Mouse (Mus musculus): Measurements from ENCODE around the gene Tmem199. TPM values are rescaled to one million over a fixed set of nuclear protein-coding genes. Genes with fewer than 3 reads are reported as not detected.

Gene Tmem199
- total RNA-seq, 2 experiments from 2014 or later, result 5.3 to 13.8 TPM

GRCm38 (mm10) chr11:78495904-78496303 lies 16.1 kb downstream of the Tmem199 start:
- no peak for ATAC-seq (replicated peaks; ENCODE audit: low FRiP score, poor library complexity, severe bottlenecking)

GRCm38 (mm10) chr11:78490781-78491241 lies 21.2 kb downstream of the Tmem199 start:
- ATAC-seq (replicated peaks; ENCODE audit: low FRiP score, poor library complexity, severe bottlenecking), result no peak

GRCm38 (mm10) chr11:78488168-78488567 lies 23.8 kb downstream of the Tmem199 start:
- ATAC-seq (replicated peaks; ENCODE audit: low FRiP score, poor library complexity, severe bottlenecking), result 0 out of 2 replicates have a peak, but pooled peaks have one; percentile 53

DNA sequence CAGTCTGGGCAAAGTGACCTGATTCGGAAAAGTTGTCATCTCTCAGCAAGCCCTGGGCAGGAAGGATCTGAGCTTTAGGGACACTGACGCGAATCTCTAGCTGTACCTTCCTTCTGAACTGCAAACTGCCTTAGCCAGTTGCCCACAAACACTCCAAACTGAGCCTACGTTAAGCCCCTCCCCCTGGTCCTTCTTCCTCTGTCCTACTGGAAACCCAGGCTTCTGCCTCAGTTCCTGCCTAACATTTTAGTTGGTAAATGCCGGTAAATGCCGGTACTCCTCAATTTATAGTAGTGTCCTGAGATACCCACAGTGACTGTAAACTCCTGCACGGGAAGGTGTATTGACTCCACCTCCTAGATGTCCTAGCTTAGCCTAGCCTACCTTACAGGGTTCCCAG lies 28.3 kb downstream of the Tmem199 start:
- no peak for ATAC-seq (replicated peaks; ENCODE audit: low FRiP score, poor library complexity, severe bottlenecking)

- no peak for ATAC-seq (replicated peaks; ENCODE audit: low FRiP score, poor library complexity, severe bottlenecking)
These were observed 36.7 kb downstream of the Tmem199 start for GRCm38 (mm10) chr11:78475289-78475688.

GRCm38 (mm10) chr11:78471326-78472103 lies 40.5 kb downstream of the Tmem199 start:
- no peak for ATAC-seq (replicated peaks; ENCODE audit: low FRiP score, poor library complexity, severe bottlenecking)

DNA sequence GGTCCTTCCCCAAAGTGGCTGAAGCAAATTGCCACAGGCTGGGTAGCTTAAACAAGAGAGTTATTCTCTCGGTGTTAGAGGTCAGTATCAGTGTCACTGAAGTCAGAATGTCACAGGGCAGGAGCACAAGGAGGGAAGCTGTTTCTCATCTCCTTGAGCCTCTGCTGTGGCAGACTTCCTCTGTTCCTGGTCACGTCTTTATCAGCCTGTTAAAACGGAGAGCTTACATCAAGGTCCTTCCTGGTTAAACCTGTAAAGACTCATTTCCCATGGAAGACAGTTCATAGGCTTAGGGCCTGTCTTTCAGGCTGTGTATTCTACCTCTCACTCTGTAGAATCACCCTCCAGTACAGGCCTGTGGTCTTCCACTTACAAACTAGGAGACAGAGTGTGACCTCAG lies 44.0 kb downstream of the Tmem199 start:
- ATAC-seq (replicated peaks; ENCODE audit: low FRiP score, poor library complexity, severe bottlenecking), result no peak

- ATAC-seq (replicated peaks; ENCODE audit: low FRiP score, poor library complexity, severe bottlenecking), result no peak
These were observed 44.5 kb downstream of the Tmem199 start for GRCm38 (mm10) chr11:78467515-78467914.

GRCm38 (mm10) chr11:78466242-78466912 lies 45.6 kb downstream of the Tmem199 start:
- ATAC-seq (replicated peaks; ENCODE audit: low FRiP score, poor library complexity, severe bottlenecking), result no peak

DNA sequence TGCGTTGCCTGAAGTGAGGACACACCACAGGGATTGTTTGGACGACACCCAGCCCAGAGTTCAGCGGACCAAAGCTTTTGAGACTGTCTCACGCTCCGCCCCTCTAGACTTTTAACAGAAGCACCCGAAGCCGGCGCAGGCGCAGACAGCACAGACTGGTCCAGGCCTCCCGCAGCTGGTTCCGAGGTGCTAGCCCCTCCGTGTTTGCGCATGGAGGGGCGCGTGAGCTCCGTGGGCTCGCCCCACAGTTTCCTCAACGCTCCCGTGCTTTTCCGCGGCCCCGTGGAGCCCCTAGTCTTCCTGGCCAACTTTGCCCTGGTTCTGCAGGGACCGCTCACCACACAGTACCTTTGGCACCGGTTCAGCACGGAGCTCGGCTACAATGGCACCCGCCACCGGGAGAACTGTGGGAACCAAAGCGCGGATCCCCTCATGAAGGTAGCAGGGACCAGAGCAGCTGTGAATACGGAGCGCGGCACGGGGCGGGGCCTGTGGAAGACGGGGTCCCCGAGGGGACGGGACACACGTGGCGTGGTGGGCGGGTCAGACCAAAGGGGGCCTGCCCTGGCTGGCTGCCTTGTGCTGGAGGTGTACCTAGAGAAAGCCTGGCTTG lies 46.3 kb downstream of the Tmem199 start, which contains the start of gene Slc46a1:
Gene Slc46a1 (plus strand): TSS at position 130 of the 613 bp plus-strand sequence.
- ATAC-seq (replicated peaks; ENCODE audit: low FRiP score, poor library complexity, severe bottlenecking), result peak; percentile 48; the same call in 1 of the 2 replicates

DNA sequence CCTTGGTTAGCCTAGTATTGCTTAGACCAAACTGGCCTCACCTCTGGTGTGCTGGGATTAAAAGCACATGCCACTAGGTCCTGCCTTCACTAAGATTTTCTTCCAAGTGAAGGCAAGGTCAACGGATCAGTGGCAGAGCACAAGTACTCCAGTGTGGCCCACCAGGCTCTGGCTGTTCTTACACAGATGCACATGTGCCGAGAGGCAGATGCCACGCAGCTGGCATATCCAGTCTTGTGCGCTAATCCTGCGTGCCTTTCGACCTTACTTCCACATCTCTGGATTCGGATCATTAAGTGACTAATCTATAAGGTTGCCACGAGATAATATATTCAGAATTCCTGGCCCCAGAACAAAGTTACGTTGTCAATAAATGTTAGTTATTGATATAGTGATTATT lies 46.9 kb downstream of the Tmem199 start:
- ATAC-seq (replicated peaks; ENCODE audit: low FRiP score, poor library complexity, severe bottlenecking), result no peak

DNA sequence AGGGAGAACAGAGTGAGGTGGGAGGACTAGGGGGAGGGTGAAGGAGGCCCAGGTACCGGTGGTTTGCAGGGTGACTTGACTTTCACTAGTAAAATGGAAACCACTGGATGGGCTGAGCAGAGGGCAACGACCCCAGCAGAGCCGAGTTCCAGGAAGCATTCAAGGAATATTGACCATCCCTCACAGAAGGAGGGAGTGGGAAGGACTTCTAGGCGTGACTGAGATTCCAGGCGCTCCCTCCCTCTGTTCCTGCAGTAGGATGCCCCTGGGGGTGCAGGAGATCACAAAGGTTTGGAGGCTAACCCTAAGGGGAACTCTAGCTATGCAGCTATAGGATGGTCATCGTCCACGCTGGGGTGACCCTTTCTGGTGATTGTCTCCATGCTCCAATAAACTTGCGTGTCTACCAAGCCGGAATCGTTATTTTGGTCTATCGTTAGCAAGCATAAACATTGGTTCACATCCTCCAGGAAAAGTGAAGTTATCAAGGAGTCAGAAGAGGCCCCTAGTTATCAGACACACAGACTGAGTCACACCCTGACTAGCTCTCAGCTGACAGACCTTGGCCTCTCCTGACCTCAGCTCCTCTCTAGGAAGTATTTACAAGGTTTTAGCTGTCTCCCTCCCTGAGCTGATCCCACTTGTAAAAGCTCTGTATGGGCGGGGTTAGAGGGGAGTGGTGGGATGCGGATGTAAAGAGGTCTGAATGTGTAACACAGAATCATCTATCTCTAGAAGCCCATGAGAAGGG lies 48.5 kb downstream of the Tmem199 start:
- ATAC-seq (replicated peaks; ENCODE audit: low FRiP score, poor library complexity, severe bottlenecking), result 0 out of 2 replicates have a peak, but pooled peaks have one; percentile 39

- no peak for ATAC-seq (replicated peaks; ENCODE audit: low FRiP score, poor library complexity, severe bottlenecking)
These were observed 49.3 kb downstream of the Tmem199 start for GRCm38 (mm10) chr11:78462669-78463068.

GRCm38 (mm10) chr11:78461894-78462293 lies 50.1 kb downstream of the Tmem199 start:
- ATAC-seq (replicated peaks; ENCODE audit: low FRiP score, poor library complexity, severe bottlenecking), result no peak

GRCm38 (mm10) chr11:78458740-78459139 lies 53.2 kb downstream of the Tmem199 start:
- no peak for ATAC-seq (replicated peaks; ENCODE audit: low FRiP score, poor library complexity, severe bottlenecking)

Other genes with a start within 250 kb of the Tmem199 start
- gene BC030499, start 221.3 kb downstream of the Tmem199 start, total RNA-seq (2015; ENCODE audit: low replicate concordance), result not detected in 2 replicates
- 0.43 TPM in 1 of 2 replicates, not detected in the other for gene BC030499, start 221.3 kb downstream of the Tmem199 start, total RNA-seq (2017; ENCODE audit: low replicate concordance)
- gene Spag5, start 210.6 kb downstream of the Tmem199 start, total RNA-seq (2015; ENCODE audit: low replicate concordance), result 12.3 and 20.3 TPM in 2 replicates
- gene Spag5, start 210.6 kb downstream of the Tmem199 start, total RNA-seq (2017; ENCODE audit: low replicate concordance), result 40.4 and 60.1 TPM in 2 replicates
- gene Aldoc, start 189.2 kb downstream of the Tmem199 start, total RNA-seq (2015; ENCODE audit: low replicate concordance), result not detected in 2 replicates
- gene Aldoc, start 189.2 kb downstream of the Tmem199 start, total RNA-seq (2017; ENCODE audit: low replicate concordance), result 0.28 TPM in 1 of 2 replicates, not detected in the other
- gene Pigs, start 183.8 kb downstream of the Tmem199 start, total RNA-seq (2015; ENCODE audit: low replicate concordance), result 3.3 and 10.0 TPM in 2 replicates
- 2.5 and 3.6 TPM in 2 replicates for gene Pigs, start 183.8 kb downstream of the Tmem199 start, total RNA-seq (2017; ENCODE audit: low replicate concordance)
- gene Unc119, start 168.7 kb downstream of the Tmem199 start, total RNA-seq (2015; ENCODE audit: low replicate concordance), result 17.1 and 20.9 TPM in 2 replicates
- 9.6 and 15.0 TPM in 2 replicates for gene Unc119, start 168.7 kb downstream of the Tmem199 start, total RNA-seq (2017; ENCODE audit: low replicate concordance)
- gene Foxn1, start 125.6 kb downstream of the Tmem199 start, total RNA-seq (2015; ENCODE audit: low replicate concordance), result not detected in 2 replicates
- gene Foxn1, start 125.6 kb downstream of the Tmem199 start, total RNA-seq (2017; ENCODE audit: low replicate concordance), result not detected in 2 replicates
- 1.0 TPM in 1 of 2 replicates, not detected in the other for gene Slc13a2, start 90.0 kb downstream of the Tmem199 start, total RNA-seq (2015; ENCODE audit: low replicate concordance)
- not detected in 2 replicates for gene Slc13a2, start 90.0 kb downstream of the Tmem199 start, total RNA-seq (2017; ENCODE audit: low replicate concordance)
- 1.3 TPM in 1 of 2 replicates, not detected in the other for gene Slc46a1, start 46.5 kb downstream of the Tmem199 start, total RNA-seq (2015; ENCODE audit: low replicate concordance)
- 0.84 TPM in 1 of 2 replicates, not detected in the other for gene Slc46a1, start 46.5 kb downstream of the Tmem199 start, total RNA-seq (2017; ENCODE audit: low replicate concordance)
- gene Sarm1, start 14.4 kb downstream of the Tmem199 start, total RNA-seq (2015; ENCODE audit: low replicate concordance), result not detected in 2 replicates
- gene Sarm1, start 14.4 kb downstream of the Tmem199 start, total RNA-seq (2017; ENCODE audit: low replicate concordance), result not detected in 2 replicates
- gene Vtn, start 13.1 kb downstream of the Tmem199 start, total RNA-seq (2015; ENCODE audit: low replicate concordance), result not detected in 2 replicates
- not detected in 2 replicates for gene Vtn, start 13.1 kb downstream of the Tmem199 start, total RNA-seq (2017; ENCODE audit: low replicate concordance)
- not detected in 2 replicates for gene Sebox, start 8.7 kb downstream of the Tmem199 start, total RNA-seq (2015; ENCODE audit: low replicate concordance)
- gene Sebox, start 8.7 kb downstream of the Tmem199 start, total RNA-seq (2017; ENCODE audit: low replicate concordance), result not detected in 2 replicates
- gene Poldip2, start within 50 bp of the Tmem199 start, total RNA-seq (2015; ENCODE audit: low replicate concordance), result 6.9 and 17.5 TPM in 2 replicates
- 7.8 and 13.4 TPM in 2 replicates for gene Poldip2, start within 50 bp of the Tmem199 start, total RNA-seq (2017; ENCODE audit: low replicate concordance)
- gene Tnfaip1, start 24.2 kb upstream of the Tmem199 start, total RNA-seq (2015; ENCODE audit: low replicate concordance), result 0.58 and 2.1 TPM in 2 replicates
- gene Tnfaip1, start 24.2 kb upstream of the Tmem199 start, total RNA-seq (2017; ENCODE audit: low replicate concordance), result 0.60 and 1.5 TPM in 2 replicates
- gene Ift20, start 24.2 kb upstream of the Tmem199 start, total RNA-seq (2015; ENCODE audit: low replicate concordance), result 31.5 and 42.0 TPM in 2 replicates
- gene Ift20, start 24.2 kb upstream of the Tmem199 start, total RNA-seq (2017; ENCODE audit: low replicate concordance), result 49.2 and 62.7 TPM in 2 replicates
- gene Tmem97, start 38.6 kb upstream of the Tmem199 start, total RNA-seq (2015; ENCODE audit: low replicate concordance), result 15.0 and 15.9 TPM in 2 replicates
- gene Tmem97, start 38.6 kb upstream of the Tmem199 start, total RNA-seq (2017; ENCODE audit: low replicate concordance), result 3.5 and 7.2 TPM in 2 replicates
- 2.7 and 8.8 TPM in 2 replicates for gene Nlk, start 185.2 kb upstream of the Tmem199 start, total RNA-seq (2015; ENCODE audit: low replicate concordance)
- 5.2 and 9.5 TPM in 2 replicates for gene Nlk, start 185.2 kb upstream of the Tmem199 start, total RNA-seq (2017; ENCODE audit: low replicate concordance)
- gene Ccnq, start 239.6 kb upstream of the Tmem199 start, total RNA-seq (2015; ENCODE audit: low replicate concordance), result 4.6 and 16.7 TPM in 2 replicates
- 4.7 and 6.6 TPM in 2 replicates for gene Ccnq, start 239.6 kb upstream of the Tmem199 start, total RNA-seq (2017; ENCODE audit: low replicate concordance)

All from erythroblast, adult 5-6 weeks (primary cell).